Mouse (Mus musculus) testis, adult 2 months (tissue): ENCODE measurements at regions not wholly inside any gene's neighbourhood (a gene's known extent, or its start where the extent isn't known, plus 50 kb on each side); places are given as distances from the start of the nearest gene placed in this dataset.

Experiments
- CTCF ChIP-seq: fragments of 200-500 bp; IDR thresholded peaks from 2 replicates; pipeline ENCODE4 v1.5.1; 2012; ENCODE audit warnings: low read depth, mild to moderate bottlenecking, inconsistent platforms, low read length, moderate library complexity; ENCODE audit not compliant: control insufficient read depth, insufficient read depth, insufficient replicate concordance
- POLR2A ChIP-seq: fragments of 200-500 bp; IDR thresholded peaks from 2 replicates; pipeline ENCODE4 v1.6.1; 2012; ENCODE audit warnings: low read depth, mild to moderate bottlenecking, inconsistent platforms, low read length, moderate library complexity; ENCODE audit not compliant: control insufficient read depth

DNA sequence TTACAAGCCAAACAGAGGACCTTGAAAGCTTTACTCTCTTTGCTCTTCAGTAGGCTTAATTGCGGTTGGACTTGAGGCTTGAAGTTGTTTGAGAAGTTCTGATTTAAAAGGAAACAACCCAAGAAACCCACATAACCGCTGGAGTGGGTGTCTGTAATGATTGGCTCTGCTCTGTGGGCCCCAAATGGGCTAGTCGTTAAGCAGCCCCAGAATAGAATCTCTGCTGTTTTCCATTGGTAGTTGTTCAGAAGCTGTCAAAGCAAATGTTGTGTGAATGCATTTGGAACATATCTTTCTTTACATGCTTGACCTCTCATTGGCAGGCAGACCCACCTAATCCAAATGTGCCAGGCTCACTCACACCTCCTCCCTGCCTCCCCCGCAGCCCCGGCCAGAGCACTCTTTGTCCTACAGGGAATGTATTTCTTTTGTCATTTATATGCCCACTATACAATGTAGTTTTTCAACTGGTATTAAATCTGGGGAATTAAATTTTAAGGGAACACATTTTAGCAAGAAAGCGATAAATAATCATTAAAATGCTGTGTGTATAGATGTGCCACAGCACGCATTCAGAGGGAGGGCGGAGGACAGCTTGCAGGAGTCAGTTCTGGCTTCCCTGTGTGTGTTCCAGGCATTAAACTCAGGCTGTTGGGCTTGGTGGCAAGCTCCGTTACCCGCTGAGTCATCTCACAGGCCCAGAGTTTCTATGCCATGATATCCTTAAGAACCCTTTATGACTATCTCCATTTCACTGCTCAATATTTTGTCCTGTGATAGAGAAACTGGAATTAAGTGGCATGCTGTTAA lies 116.9 kb downstream of the Gm7361 start:
- TF ChIP-seq CTCF, result no peak
- no peak for TF ChIP-seq POLR2A
